Mouse (Mus musculus): ENCODE results near the gene Otub1.

- TF ChIP-seq POLR2A (IDR thresholded peaks at IDR 0.05; ENCODE audit: insufficient read length, low read depth) (no peak), MYOG (IDR thresholded peaks at IDR 0.05; ENCODE audit: control insufficient read depth in 1 of 3, insufficient read depth in 1 of 3, insufficient read length in 2 of 3, low read depth in 2 of 3) (no peak), USF1 (IDR thresholded peaks at IDR 0.05; ENCODE audit: low read depth) (no peak), TCF12 (IDR thresholded peaks at IDR 0.05; ENCODE audit: insufficient read depth, poor library complexity, severe bottlenecking) (no peak), POLR2AphosphoS2 (IDR thresholded peaks at IDR 0.05; ENCODE audit: insufficient read length, low read depth) (no peak)
Observed at GRCm38 (mm10) chr19:7218753-7219152, 12.6 kb upstream of the Otub1 start.

Data from myocyte (in vitro differentiated cells).